26 mouse cellular contexts compared by ENCODE assay signal in the genomic region with DNA sequence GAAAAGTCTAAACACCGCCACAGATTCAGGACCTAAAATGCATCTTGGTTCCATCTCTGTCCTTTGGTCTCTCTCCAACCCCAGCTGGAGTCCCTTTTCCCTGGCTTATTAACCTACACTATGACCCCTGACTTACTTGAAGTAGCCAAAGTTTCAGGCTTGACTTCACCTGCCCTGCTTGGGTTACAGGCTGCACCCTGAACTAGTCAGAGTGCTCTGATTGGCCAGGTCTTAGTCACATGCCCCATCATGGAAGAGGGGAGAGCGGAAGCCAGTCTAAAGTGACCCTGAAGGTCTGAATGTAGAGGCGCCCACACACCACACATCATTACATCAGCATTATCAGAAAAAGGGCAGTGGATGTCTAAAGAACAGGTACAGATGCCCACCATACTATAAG. TPM values are rescaled to one million over a fixed set of nuclear protein-coding genes. Genes with fewer than 3 reads are reported as not detected.
A peak's percentile ranks its signal among the peaks of the same experiment; 100 is the strongest.
DNase-seq lines count a peak whose midpoint lies in the region; ATAC-seq and TF ChIP-seq lines count a peak whose summit lies in the region.
"Had no signal": no experiment of that assay in that cellular context is flagged by ENCODE, and none has a peak within 500 bp of the region (broad histone marks: within the 10 kb centered on the region; RNA-seq: fewer than 3 reads in every experiment).

No protein-coding gene starts in this region.

- no peaks in the 10 kb centered on the region for H3K27me3 ChIP-seq in kidney, embryonic 14.5 days (ENCODE audit: control insufficient read depth, insufficient read depth, low read length)
- H3K27me3 ChIP-seq in midbrain, embryonic 11.5 days (ENCODE audit: control insufficient read depth, insufficient read depth, low read length): no peaks in the 10 kb centered on the region
- H3K27me3 ChIP-seq in midbrain, postnatal 0 days (ENCODE audit: insufficient read depth, low read length): no peaks in the 10 kb centered on the region
- H3K27me3 ChIP-seq: embryonic facial prominence, embryonic 15.5 days; forebrain, embryonic 15.5 days; heart, embryonic 15.5 days had no signal

- H3K4me1 ChIP-seq in kidney, embryonic 14.5 days (ENCODE audit: control insufficient read depth, insufficient read depth, low read length): peaks cover 21% of the 10 kb centered on the region
- peaks cover 19% of the 10 kb centered on the region for H3K4me1 ChIP-seq in midbrain, embryonic 11.5 days (ENCODE audit: control insufficient read depth, insufficient read depth, low read length)
- no peaks in the 10 kb centered on the region for H3K4me1 ChIP-seq in midbrain, postnatal 0 days (ENCODE audit: insufficient read depth, low read length)

- ATAC-seq in kidney, embryonic 14.5 days (ENCODE audit: low FRiP score, low TSS enrichment): no peak
- ATAC-seq in midbrain, embryonic 11.5 days (ENCODE audit: low FRiP score): no peak
- no peak for ATAC-seq in midbrain, postnatal 0 days (ENCODE audit: low FRiP score)
- ATAC-seq: forebrain, embryonic 15.5 days; hindbrain, postnatal 0 days had no signal

- no peaks in the 10 kb centered on the region for H3K9me3 ChIP-seq in kidney, embryonic 14.5 days (ENCODE audit: control insufficient read depth, low read length)
- no peaks in the 10 kb centered on the region for H3K9me3 ChIP-seq in midbrain, embryonic 11.5 days (ENCODE audit: control insufficient read depth, low read length)
- H3K9me3 ChIP-seq in midbrain, postnatal 0 days (ENCODE audit: low read length): no peaks in the 10 kb centered on the region
- H3K9me3 ChIP-seq: embryonic facial prominence, embryonic 15.5 days; forebrain, embryonic 10.5 days; forebrain, embryonic 15.5 days; heart, embryonic 15.5 days; hindbrain, embryonic 13.5 days had no signal

- H3K9ac ChIP-seq in kidney, embryonic 14.5 days (ENCODE audit: low read depth, low read length): no peak overlapping the region
- H3K9ac ChIP-seq in midbrain, embryonic 11.5 days (ENCODE audit: low read length): no peak overlapping the region
- H3K9ac ChIP-seq in midbrain, postnatal 0 days (replicated peaks; ENCODE audit: low read length, poor library complexity, severe bottlenecking): no peak overlapping the region
- H3K9ac ChIP-seq: embryonic facial prominence, embryonic 15.5 days; forebrain, embryonic 15.5 days; heart, embryonic 15.5 days; hindbrain, embryonic 13.5 days had no signal

- DNase-seq in kidney, adult 11 months: peak; percentile 73
- peak; percentile 12 for DNase-seq in midbrain, embryonic 11.5 days (ENCODE audit: low spot score, missing footprints)
- no peak for DNase-seq in midbrain, postnatal 0 days (ENCODE audit: low spot score)
- DNase-seq in kidney, postnatal 25 days: peak; percentile 52 to 83
- no peak for DNase-seq in frontal cortex, postnatal 36 days (ENCODE audit: low spot score in 2 of 2)
- no peak for DNase-seq in cerebellum, postnatal 25 days
- DNase-seq: adrenal gland, adult 2 months; adrenal gland, postnatal 25 days; B cell, adult 2 months; cerebellum, adult 18-20 months; cerebellum, adult 9-11 months; embryo, embryonic 11 days; gastrocnemius, postnatal 10 days; heart, adult 2 months; heart, postnatal 14 days had no signal

- no peak overlapping the region for H3K27ac ChIP-seq in kidney, embryonic 14.5 days (ENCODE audit: low read depth, low read length)
- H3K27ac ChIP-seq in midbrain, embryonic 11.5 days (ENCODE audit: low read depth, low read length): no peak overlapping the region
- no peak overlapping the region for H3K27ac ChIP-seq in midbrain, postnatal 0 days (ENCODE audit: low read depth, low read length)
- H3K27ac ChIP-seq: embryonic facial prominence, embryonic 15.5 days; forebrain, embryonic 10.5 days; forebrain, embryonic 15.5 days; heart, adult 2 months; heart, embryonic 15.5 days; hindbrain, embryonic 13.5 days; hindbrain, postnatal 0 days had no signal

- no peak overlapping the region for H3K4me2 ChIP-seq in kidney, embryonic 14.5 days (replicated peaks; ENCODE audit: low read depth, low read length)
- no peak overlapping the region for H3K4me2 ChIP-seq in midbrain, embryonic 11.5 days
- no peak overlapping the region for H3K4me2 ChIP-seq in midbrain, postnatal 0 days (ENCODE audit: low read depth, low read length, poor library complexity, severe bottlenecking)
- H3K4me2 ChIP-seq: embryonic facial prominence, embryonic 15.5 days; forebrain, embryonic 15.5 days; heart, embryonic 11.5 days; heart, embryonic 15.5 days; hindbrain, embryonic 13.5 days had no signal

- no peak overlapping the region for H3K4me3 ChIP-seq in kidney, embryonic 14.5 days (ENCODE audit: low read length)
- H3K4me3 ChIP-seq in midbrain, embryonic 11.5 days (ENCODE audit: low read depth, low read length): no peak overlapping the region
- no peak overlapping the region for H3K4me3 ChIP-seq in midbrain, postnatal 0 days (ENCODE audit: low read depth, low read length)
- H3K4me3 ChIP-seq: embryonic facial prominence, embryonic 15.5 days; erythroblast, embryonic 14.5 days; forebrain, embryonic 10.5 days; forebrain, embryonic 15.5 days; heart, adult 2 months; heart, embryonic 15.5 days; hindbrain, embryonic 13.5 days had no signal

- WGBS in kidney, embryonic 14.5 days: 70% methylated on average over 3 of the region's 3 CpGs
- WGBS in midbrain, embryonic 11.5 days: 89% methylated on average over 3 of the region's 3 CpGs
- 91% methylated on average over 3 of the region's 3 CpGs for WGBS in midbrain, postnatal 0 days

- H3K36me3 ChIP-seq in kidney, embryonic 14.5 days (ENCODE audit: control insufficient read depth, insufficient read depth, low read length): no peaks in the 10 kb centered on the region
- H3K36me3 ChIP-seq in midbrain, embryonic 11.5 days (ENCODE audit: control insufficient read depth, insufficient read depth, low read length): no peaks in the 10 kb centered on the region
- no peaks in the 10 kb centered on the region for H3K36me3 ChIP-seq in midbrain, postnatal 0 days (ENCODE audit: insufficient read depth, low read length)
- H3K36me3 ChIP-seq: embryonic facial prominence, embryonic 15.5 days; forebrain, embryonic 15.5 days; heart, embryonic 15.5 days had no signal

- no peak for TF ChIP-seq CTCF in midbrain, postnatal 0 days (IDR thresholded peaks at IDR 0.05)

RNA-seq across cellular contexts. Expression of gene E130208F15Rik, which starts 3.4 kb away (rescaled TPM):
- polyA plus RNA-seq in kidney, embryonic 14.5 days (2014; fragmentation: Nextera tagmentation; extraction: Ambion mirVana): not detected in 2 replicates
- 0.52 TPM in 1 of 2 replicates, not detected in the other for polyA plus RNA-seq in midbrain, embryonic 11.5 days (2014; fragmentation: Nextera tagmentation; extraction: Ambion mirVana)
- 0.05 and 0.19 TPM in 2 replicates for total RNA-seq in midbrain, postnatal 0 days (2014; rRNA removed)
- not detected in 2 replicates for polyA plus RNA-seq in midbrain, postnatal 0 days (2015; fragmentation: Nextera tagmentation; extraction: Ambion mirVana)
- polyA plus RNA-seq: erythroblast, embryonic 14.5 days; forebrain, embryonic 15.5 days; heart, embryonic 11.5 days; heart, embryonic 15.5 days had no signal

RNA-seq across cellular contexts. Expression of gene Syne4, which starts 3.5 kb away (rescaled TPM):
- 43.5 and 72.9 TPM in 2 replicates for polyA plus RNA-seq in kidney, embryonic 14.5 days (2014; fragmentation: Nextera tagmentation; extraction: Ambion mirVana)
- polyA plus RNA-seq in midbrain, embryonic 11.5 days (2014; fragmentation: Nextera tagmentation; extraction: Ambion mirVana): 8.2 and 8.4 TPM in 2 replicates
- 7.3 and 14.1 TPM in 2 replicates for total RNA-seq in midbrain, postnatal 0 days (2014; rRNA removed)
- 11.7 and 13.6 TPM in 2 replicates for polyA plus RNA-seq in midbrain, postnatal 0 days (2015; fragmentation: Nextera tagmentation; extraction: Ambion mirVana)
- total RNA-seq: common myeloid progenitor, adult 5-6 weeks had no signal

RNA-seq across cellular contexts. Expression of gene Sdhaf1, which starts 5.6 kb away (rescaled TPM):
- polyA plus RNA-seq in kidney, embryonic 14.5 days (2014; fragmentation: Nextera tagmentation; extraction: Ambion mirVana): 20.6 and 21.5 TPM in 2 replicates
- 23.1 and 24.5 TPM in 2 replicates for polyA plus RNA-seq in midbrain, embryonic 11.5 days (2014; fragmentation: Nextera tagmentation; extraction: Ambion mirVana)
- total RNA-seq in midbrain, postnatal 0 days (2014; rRNA removed): 11.5 and 14.7 TPM in 2 replicates
- polyA plus RNA-seq in midbrain, postnatal 0 days (2015; fragmentation: Nextera tagmentation; extraction: Ambion mirVana): 16.5 and 16.8 TPM in 2 replicates

RNA-seq across cellular contexts. Expression of gene Alkbh6, which starts 9.6 kb away (rescaled TPM):
- polyA plus RNA-seq in kidney, embryonic 14.5 days (2014; fragmentation: Nextera tagmentation; extraction: Ambion mirVana): 85.5 and 112 TPM in 2 replicates
- 84.3 and 86.0 TPM in 2 replicates for polyA plus RNA-seq in midbrain, embryonic 11.5 days (2014; fragmentation: Nextera tagmentation; extraction: Ambion mirVana)
- 76.1 and 121 TPM in 2 replicates for total RNA-seq in midbrain, postnatal 0 days (2014; rRNA removed)
- 129 and 140 TPM in 2 replicates for polyA plus RNA-seq in midbrain, postnatal 0 days (2015; fragmentation: Nextera tagmentation; extraction: Ambion mirVana)

RNA-seq across cellular contexts. Expression of gene Clip3, which starts 26.6 kb away (rescaled TPM):
- 30.7 and 51.1 TPM in 2 replicates for polyA plus RNA-seq in kidney, embryonic 14.5 days (2014; fragmentation: Nextera tagmentation; extraction: Ambion mirVana)
- polyA plus RNA-seq in midbrain, embryonic 11.5 days (2014; fragmentation: Nextera tagmentation; extraction: Ambion mirVana): 66.6 and 92.0 TPM in 2 replicates
- total RNA-seq in midbrain, postnatal 0 days (2014; rRNA removed): 140 and 197 TPM in 2 replicates
- 144 and 155 TPM in 2 replicates for polyA plus RNA-seq in midbrain, postnatal 0 days (2015; fragmentation: Nextera tagmentation; extraction: Ambion mirVana)
- total RNA-seq: common myeloid progenitor, adult 5-6 weeks; hematopoietic stem cell, adult 5-6 weeks had no signal
- polyA plus RNA-seq: erythroblast, embryonic 14.5 days had no signal

Comparison
In these comparisons a context has a peak if more than half of its experiments do, and no peak if none do; other contexts are left out.
1. DNase-seq: peak in kidney, adult 11 months (single experiment), midbrain, embryonic 11.5 days (single experiment) and kidney, postnatal 25 days (2 of 2); none in midbrain, postnatal 0 days (single experiment), frontal cortex, postnatal 36 days (0 of 2) and cerebellum, postnatal 25 days (0 of 2).